In the genomic region with DNA sequence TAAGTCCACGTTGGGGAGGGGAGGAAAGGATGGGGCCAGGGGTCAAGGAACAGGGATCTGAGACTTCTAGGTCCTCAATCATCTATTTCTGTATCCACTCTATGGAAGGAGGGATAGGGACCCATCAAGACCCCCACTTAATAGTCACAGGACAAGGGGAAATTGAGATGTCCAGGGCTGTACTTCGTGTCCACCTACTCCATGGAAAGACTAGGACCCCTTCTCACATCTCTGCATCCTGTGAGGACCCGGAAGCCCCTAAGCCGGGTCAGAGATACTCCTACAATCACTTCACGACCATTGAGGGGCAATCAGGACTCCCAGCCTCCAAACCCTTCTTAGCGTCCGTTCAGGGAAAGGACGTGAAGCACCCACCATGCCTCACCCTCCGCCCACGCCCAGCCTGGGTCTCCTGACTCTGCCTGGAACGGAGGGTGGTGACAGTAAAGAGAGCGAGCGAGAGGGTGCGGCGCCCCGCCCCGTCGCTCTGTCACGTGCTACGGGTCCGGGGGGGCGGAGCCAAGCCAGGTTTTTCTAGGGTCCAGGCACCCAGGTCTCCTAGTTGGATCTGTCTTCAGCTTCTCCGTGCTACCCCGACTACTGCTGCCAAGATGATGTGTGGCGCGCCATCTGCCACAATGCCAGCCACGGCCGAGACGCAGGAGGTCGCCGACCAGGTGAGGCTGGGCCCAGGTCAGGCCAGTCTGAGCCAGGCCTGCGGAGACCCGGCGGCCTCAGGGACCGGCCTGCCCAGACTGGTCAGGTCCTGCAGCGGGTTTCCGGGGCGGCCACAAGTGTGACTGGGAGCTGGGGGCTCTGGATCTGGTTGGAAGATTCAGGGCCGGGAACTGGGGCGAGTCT, we compare ENCODE assay signal across 8 mouse cellular contexts. TPM values are rescaled to one million over a fixed set of nuclear protein-coding genes. Genes with fewer than 3 reads are reported as not detected.
DNase-seq lines count a peak whose midpoint lies in the region; ATAC-seq and TF ChIP-seq lines count a peak whose summit lies in the region.

A gene (plus strand): TSS at position 489 of the 861 bp plus-strand sequence.

- H3K4me2 ChIP-seq in kidney, embryonic 15.5 days, result peak within 1 kb of the TSS; percentile 72
- peak within 1 kb of the TSS; percentile 79 for H3K4me2 ChIP-seq in limb, embryonic 15.5 days
- H3K4me2 ChIP-seq in midbrain, postnatal 0 days (ENCODE audit: low read depth, low read length, poor library complexity, severe bottlenecking), result peak within 1 kb of the TSS; percentile 82

- no peaks in the 10 kb centered on the region for H3K27me3 ChIP-seq in C2C12 (ENCODE audit: control insufficient read depth, insufficient read depth, insufficient read length)
- no peaks in the 10 kb centered on the region for H3K27me3 ChIP-seq in heart, embryonic 10.5 days (ENCODE audit: insufficient read depth, poor library complexity, severe bottlenecking)
- H3K27me3 ChIP-seq in kidney, embryonic 15.5 days, result no peaks in the 10 kb centered on the region
- H3K27me3 ChIP-seq in limb, embryonic 15.5 days, result no peaks in the 10 kb centered on the region
- H3K27me3 ChIP-seq in midbrain, postnatal 0 days (ENCODE audit: insufficient read depth, low read length), result no peaks in the 10 kb centered on the region

- peaks cover 13% of the 10 kb centered on the region for H3K4me1 ChIP-seq in heart, embryonic 10.5 days
- H3K4me1 ChIP-seq in kidney, embryonic 15.5 days, result peaks cover 11% of the 10 kb centered on the region
- H3K4me1 ChIP-seq in limb, embryonic 15.5 days, result peaks cover 14% of the 10 kb centered on the region
- H3K4me1 ChIP-seq in midbrain, postnatal 0 days (ENCODE audit: insufficient read depth, low read length), result peaks cover 5% of the 10 kb centered on the region; the same call in 1 of the 2 replicates

- H3ac ChIP-seq in C2C12 (ENCODE audit: control insufficient read depth, insufficient read length, low read depth), result peak within 1 kb of the TSS; percentile 99

- peak; percentile 87 for DNase-seq in brain, embryonic 14.5 days (ENCODE audit: low read depth)
- DNase-seq in heart, embryonic 10.5 days (ENCODE audit: low spot score), result peak; percentile 95
- peak; percentile 80 for DNase-seq in midbrain, postnatal 0 days (ENCODE audit: low spot score)
- peak; percentile 73 to 88 for DNase-seq in spleen, postnatal 10 days (ENCODE audit: low spot score in 2 of 2)

- H3K9me3 ChIP-seq in heart, embryonic 10.5 days, result no peaks in the 10 kb centered on the region
- H3K9me3 ChIP-seq in kidney, embryonic 15.5 days (replicated peaks), result no peaks in the 10 kb centered on the region
- no peaks in the 10 kb centered on the region for H3K9me3 ChIP-seq in limb, embryonic 15.5 days
- no peaks in the 10 kb centered on the region for H3K9me3 ChIP-seq in midbrain, postnatal 0 days (ENCODE audit: low read length)

- H3K9ac ChIP-seq in kidney, embryonic 15.5 days, result peak within 1 kb of the TSS; percentile 77
- peak within 1 kb of the TSS; percentile 92 for H3K9ac ChIP-seq in limb, embryonic 15.5 days
- peak within 1 kb of the TSS; percentile 96 for H3K9ac ChIP-seq in midbrain, postnatal 0 days (replicated peaks; ENCODE audit: low read length, poor library complexity, severe bottlenecking)

- no peak for TF ChIP-seq CTCF in C2C12 (IDR thresholded peaks at IDR 0.05; ENCODE audit: control insufficient read depth, insufficient read depth, insufficient read length)
- no peak for TF ChIP-seq CTCF in brain, embryonic 14.5 days (IDR thresholded peaks at IDR 0.05; ENCODE audit: borderline replicate concordance, extremely low read depth, insufficient read depth, insufficient read length)
- no peak for TF ChIP-seq CTCF in midbrain, postnatal 0 days (IDR thresholded peaks at IDR 0.05)

- peaks cover 14% of the 10 kb centered on the region for H3K79me3 ChIP-seq in C2C12 (ENCODE audit: low read depth)

- peak within 1 kb of the TSS; percentile 76 for H3K4me3 ChIP-seq in C2C12 (ENCODE audit: insufficient read depth, poor library complexity, severe bottlenecking)
- H3K4me3 ChIP-seq in heart, embryonic 10.5 days, result peak within 1 kb of the TSS; percentile 86
- H3K4me3 ChIP-seq in kidney, embryonic 15.5 days (replicated peaks), result peak within 1 kb of the TSS; percentile 69
- peak within 1 kb of the TSS; percentile 84 for H3K4me3 ChIP-seq in limb, embryonic 15.5 days
- peak within 1 kb of the TSS; percentile 84 for H3K4me3 ChIP-seq in midbrain, postnatal 0 days (ENCODE audit: low read depth, low read length)

- peaks cover 26% of the 10 kb centered on the region for H3K36me3 ChIP-seq in C2C12 (ENCODE audit: control insufficient read depth, insufficient read depth)
- peaks cover 25% of the 10 kb centered on the region for H3K36me3 ChIP-seq in heart, embryonic 10.5 days
- H3K36me3 ChIP-seq in kidney, embryonic 15.5 days, result peaks cover 20% of the 10 kb centered on the region
- H3K36me3 ChIP-seq in limb, embryonic 15.5 days, result peaks cover 24% of the 10 kb centered on the region
- H3K36me3 ChIP-seq in midbrain, postnatal 0 days (ENCODE audit: insufficient read depth, low read length), result peaks cover 15% of the 10 kb centered on the region

- 2% methylated on average over 40 of the region's 40 CpGs for WGBS in heart, embryonic 10.5 days
- WGBS in kidney, embryonic 15.5 days, result 2% methylated on average over 40 of the region's 40 CpGs
- under 1% methylated on average over 40 of the region's 40 CpGs for WGBS in limb, embryonic 15.5 days
- WGBS in midbrain, postnatal 0 days, result 3% methylated on average over 40 of the region's 40 CpGs

- peak; percentile 56; the same call in 1 of the 2 replicates for TF ChIP-seq POLR2A in brain, embryonic 14.5 days (IDR thresholded peaks at IDR 0.05; ENCODE audit: borderline replicate concordance, extremely low read depth, insufficient read depth, insufficient read length, poor library complexity, severe bottlenecking)

- peak within 1 kb of the TSS; percentile 92 for H3K27ac ChIP-seq in heart, embryonic 10.5 days
- peak within 1 kb of the TSS; percentile 75 for H3K27ac ChIP-seq in kidney, embryonic 15.5 days
- peak within 1 kb of the TSS; percentile 71 for H3K27ac ChIP-seq in limb, embryonic 15.5 days
- peak within 1 kb of the TSS; percentile 78 for H3K27ac ChIP-seq in midbrain, postnatal 0 days (ENCODE audit: low read depth, low read length)

- peaks cover 16% of the 10 kb centered on the region for H3K79me2 ChIP-seq in C2C12 (ENCODE audit: control insufficient read depth, insufficient read depth)

- ATAC-seq in erythroblast, adult 5-6 weeks (replicated peaks; ENCODE audit: low FRiP score, poor library complexity, severe bottlenecking), result peak; percentile 89
- peak; percentile 94 for ATAC-seq in kidney, embryonic 15.5 days (replicated peaks; ENCODE audit: low FRiP score)
- peak; percentile 86 for ATAC-seq in limb, embryonic 15.5 days (ENCODE audit: insufficient number of reproducible peaks, low FRiP score, low TSS enrichment, low read depth)
- ATAC-seq in midbrain, postnatal 0 days (ENCODE audit: low FRiP score), result peak; percentile 89

TF ChIP-seq in C2C12, 6 proteins besides CTCF, POLR2A, EP300 and RAD21:
- peak; percentile 88 for TF ChIP-seq USF1 (IDR thresholded peaks at IDR 0.05; ENCODE audit: low read depth)
- no peak for TF ChIP-seq MYOD1 (IDR thresholded peaks at IDR 0.05; ENCODE audit: control insufficient read depth, insufficient read length, low read depth)

RNA-seq across cellular contexts. Expression of the gene that starts here (rescaled TPM):
- 355 TPM for polyA plus RNA-seq in C2C12 (2012; fragmentation: generic; extraction: Trizol)
- polyA plus RNA-seq in brain, embryonic 14.5 days (2012; rRNA removed), result 53.5 and 72.9 TPM in 2 replicates
- 17.7 and 24.9 TPM in 2 replicates for total RNA-seq in erythroblast, adult 5-6 weeks (2015; ENCODE audit: low replicate concordance)
- total RNA-seq in erythroblast, adult 5-6 weeks (2017; ENCODE audit: low replicate concordance), result 3.3 and 10.0 TPM in 2 replicates
- polyA plus RNA-seq in heart, embryonic 10.5 days (2016; fragmentation: Nextera tagmentation; extraction: Ambion mirVana), result 117 and 136 TPM in 2 replicates
- polyA plus RNA-seq in kidney, embryonic 15.5 days (2015; fragmentation: Nextera tagmentation; extraction: Ambion mirVana), result 182 and 209 TPM in 2 replicates
- polyA plus RNA-seq in limb, embryonic 15.5 days (2015; fragmentation: Nextera tagmentation; extraction: Ambion mirVana), result 313 and 319 TPM in 2 replicates
- 89.2 and 104 TPM in 2 replicates for total RNA-seq in midbrain, postnatal 0 days (2014; rRNA removed)
- polyA plus RNA-seq in midbrain, postnatal 0 days (2015; fragmentation: Nextera tagmentation; extraction: Ambion mirVana), result 126 and 131 TPM in 2 replicates

Comparison
In these comparisons a context has a peak if more than half of its experiments do, and no peak if none do; other contexts are left out.
1. Peak in every context shown above with its lines: DNase-seq, ATAC-seq, H3K4me3 ChIP-seq and H3K27ac ChIP-seq.